Mouse (Mus musculus): ENCODE measurements around the gene Gosr2. TPM values are rescaled to one million over a fixed set of nuclear protein-coding genes. Genes with fewer than 3 reads are reported as not detected.

The Gosr2 gene
- total and polyA plus RNA-seq, 3 experiments: 93.7 to 108 (median 107) TPM

DNA sequence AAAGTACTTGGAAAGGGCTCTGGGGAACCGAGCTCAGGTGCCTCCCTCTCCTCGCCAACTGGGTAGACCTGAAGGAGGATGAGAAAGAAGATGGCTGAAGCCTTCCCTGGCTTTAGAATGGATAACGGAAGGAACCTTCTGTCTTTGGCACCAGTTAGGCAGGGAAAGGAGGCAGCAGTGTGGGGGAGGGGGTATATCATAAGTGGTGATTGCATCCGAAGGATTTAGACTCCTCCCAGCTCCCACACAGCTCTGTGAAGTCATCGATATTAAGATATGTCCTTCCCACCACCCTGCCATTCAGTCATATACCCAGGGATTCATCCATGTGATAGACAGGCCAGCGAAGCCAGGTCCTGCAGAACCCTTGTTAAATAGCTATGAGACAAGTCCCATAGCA, 46.3 kb downstream of the Gosr2 start:
- dilution Hi-C loops (cut with MboI; ENCODE audit: extremely low pct_ligation_motif_present, extremely low pct_unique_long_range_greater_than_20kb, low sequenced_read_pairs): no loop called here
- peaks cover 92% of the 10 kb centered on the region for H3K27me3 ChIP-seq (replicated peaks)

DNA sequence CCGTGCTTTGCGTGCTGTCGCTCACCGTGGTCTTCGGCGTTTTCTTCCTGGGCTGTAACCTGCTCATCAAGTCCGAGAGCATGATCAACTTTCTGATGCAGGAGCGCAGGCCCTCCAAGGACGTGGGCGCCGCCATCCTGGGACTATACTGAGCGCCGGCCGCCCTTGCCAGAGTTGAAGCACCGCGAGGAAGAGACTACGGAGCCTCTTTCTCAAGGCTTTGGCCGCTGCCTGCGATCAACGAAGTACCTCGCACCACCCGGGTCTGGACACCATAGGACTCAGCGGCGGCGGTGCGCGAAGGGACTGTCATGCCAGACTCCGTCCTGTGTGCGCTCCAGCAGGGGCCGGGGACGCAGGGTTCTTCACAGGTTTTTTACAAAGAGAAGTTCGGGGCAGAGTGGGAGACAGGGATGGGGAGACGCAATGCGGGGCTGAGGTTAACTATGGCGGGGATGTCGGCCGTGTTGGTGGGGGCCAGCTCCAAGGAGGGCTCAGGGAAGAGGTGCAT, 47.7 kb downstream of the Gosr2 start:
- Histone ChIP-seq H3K4me2 (ENCODE audit: insufficient read depth, low read depth, poor library complexity, severe bottlenecking) (no peak overlapping the region), H3K9me3 (replicated peaks; ENCODE audit: low read length) (peaks cover 3% of the 10 kb centered on the region), H3K9ac (ENCODE audit: insufficient read depth, low read depth) (no peak overlapping the region), H3K27ac (ENCODE audit: insufficient read depth, low read depth) (no peak overlapping the region), H3K27me3 (replicated peaks) (peaks cover 92% of the 10 kb centered on the region), H3K36me3 (replicated peaks in 1 of 2; ENCODE audit: control insufficient read depth in 1 of 2, insufficient read depth in 1 of 2, low read length in 1 of 2) (no peaks in the 10 kb centered on the region), H3K4me1 (ENCODE audit: control insufficient read depth in 1 of 2, insufficient read depth in 2 of 2) (peaks cover 6 to 14% of the 10 kb centered on the region in 2 experiments; a peak in 3 of 4 replicates), H3K4me3 (replicated peaks in 1 of 3; ENCODE audit: low read depth in 2 of 3, low read length in 2 of 3, poor library complexity in 1 of 3) (no peak overlapping the region), H3K79me2 (replicated peaks; ENCODE audit: control insufficient read depth, extremely low read depth, insufficient read depth, poor library complexity, severe bottlenecking) (no peaks in the 10 kb centered on the region)
- TF ChIP-seq RCOR1 (conservative IDR thresholded peaks at IDR 0.05; ENCODE audit: low read depth, low read length) (no peak), MYC (IDR thresholded peaks at IDR 0.05; ENCODE audit: low read depth, low read length) (no peak), MAZ (IDR thresholded peaks at IDR 0.05; ENCODE audit: low read depth, low read length) (no peak), POLR2A (IDR thresholded peaks at IDR 0.05; ENCODE audit: low read depth, low read length) (no peak)
- DNase-seq (ENCODE audit: extremely low read depth): no peak
- dilution Hi-C loops (cut with MboI; ENCODE audit: extremely low pct_ligation_motif_present, extremely low pct_unique_long_range_greater_than_20kb, low sequenced_read_pairs) (no loop called here), in situ Hi-C loops (cut with MboI; ENCODE audit: low pct_ligation_motif_present, low pct_unique_long_range_greater_than_20kb, low sequenced_read_pairs) (loop anchor here (10.0 kb wide), 1 partner anchor 105 kb away; no protein-coding TSS in a partner anchor)

More for the DNA sequence above, 46.3 kb downstream of the Gosr2 start:
- H3K79me2 ChIP-seq (replicated peaks; ENCODE audit: control insufficient read depth, extremely low read depth, insufficient read depth, poor library complexity, severe bottlenecking): no peaks in the 10 kb centered on the region
- no peak overlapping the region for H3K4me2 ChIP-seq (ENCODE audit: insufficient read depth, low read depth, poor library complexity, severe bottlenecking)
- H3K36me3 ChIP-seq (replicated peaks in 1 of 2; ENCODE audit: control insufficient read depth in 1 of 2, insufficient read depth in 1 of 2, low read length in 1 of 2): no peaks in the 10 kb centered on the region
- H3K27ac ChIP-seq (ENCODE audit: insufficient read depth, low read depth): no peak overlapping the region
- no peak for DNase-seq (ENCODE audit: extremely low read depth)
- H3K9me3 ChIP-seq (replicated peaks; ENCODE audit: low read length): peaks cover 3% of the 10 kb centered on the region
- H3K4me3 ChIP-seq (replicated peaks in 1 of 3; ENCODE audit: low read depth in 2 of 3, low read length in 2 of 3, poor library complexity in 1 of 3): no peak overlapping the region
- TF ChIP-seq BHLHE40 (IDR thresholded peaks at IDR 0.05; ENCODE audit: low read depth, low read length) (no peak), ZKSCAN1 (IDR thresholded peaks at IDR 0.05; ENCODE audit: borderline replicate concordance, low read depth, low read length) (no peak), SIN3A (IDR thresholded peaks at IDR 0.05; ENCODE audit: low read length) (no peak), NRF1 (IDR thresholded peaks at IDR 0.05; ENCODE audit: low read depth, low read length) (no peak), E2F4 (IDR thresholded peaks at IDR 0.05; ENCODE audit: insufficient replicate concordance, low read depth, low read length) (no peak)
- H3K9ac ChIP-seq (ENCODE audit: insufficient read depth, low read depth): no peak overlapping the region
- in situ Hi-C loops (cut with MboI; ENCODE audit: low pct_ligation_motif_present, low pct_unique_long_range_greater_than_20kb, low sequenced_read_pairs): no loop called here
- peaks cover 2 to 3% of the 10 kb centered on the region in 2 experiments; a peak in 3 of 4 replicates for H3K4me1 ChIP-seq (ENCODE audit: control insufficient read depth in 1 of 2, insufficient read depth in 2 of 2)

DNA sequence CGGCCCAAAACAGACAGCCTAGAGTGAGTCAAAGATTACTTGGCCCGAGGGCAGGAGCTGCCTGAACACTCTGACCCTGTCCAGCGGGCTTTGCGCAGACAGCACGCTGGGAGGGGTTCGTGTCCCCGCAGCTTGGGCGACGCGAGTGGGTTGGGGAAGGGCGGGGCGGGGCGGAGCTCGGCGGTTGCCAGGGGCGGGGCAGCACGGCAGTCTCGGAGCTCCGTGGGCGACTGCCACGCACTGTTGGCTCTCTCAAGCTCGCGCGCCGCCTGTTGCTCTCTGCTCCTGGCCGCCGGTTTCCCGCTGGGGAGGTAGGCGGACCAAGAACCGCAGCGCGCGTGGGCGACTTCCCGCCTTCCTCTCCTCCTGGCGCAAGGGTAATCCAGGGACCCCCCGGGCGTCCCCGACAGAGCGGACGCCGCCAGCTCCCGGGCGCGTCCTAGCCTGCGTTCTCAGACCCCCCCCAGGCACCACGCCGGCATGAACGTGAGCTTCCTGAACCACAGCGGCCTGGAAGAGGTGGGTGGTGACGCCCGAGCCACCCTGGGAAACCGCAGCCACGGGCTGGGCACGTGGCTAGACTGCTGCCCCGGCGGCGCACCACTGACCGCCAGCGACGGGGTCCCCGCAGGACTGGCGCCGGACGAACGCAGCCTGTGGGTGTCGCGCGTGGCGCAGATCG, 48.3 kb downstream of the Gosr2 start, which contains the start of gene Rprml:
TSS of gene Rprml (plus strand) at position 270 of the 682 bp plus-strand sequence.
- Histone ChIP-seq H3K27me3 (replicated peaks) (peaks cover 87% of the 10 kb centered on the region), H3K27ac (ENCODE audit: insufficient read depth, low read depth) (no peak within 1 kb of the TSS), H3K4me2 (ENCODE audit: insufficient read depth, low read depth, poor library complexity, severe bottlenecking) (no peak within 1 kb of the TSS), H3K4me1 (ENCODE audit: control insufficient read depth in 1 of 2, insufficient read depth in 2 of 2) (peaks cover 6 to 14% of the 10 kb centered on the region in 2 experiments; a peak in 3 of 4 replicates), H3K9ac (ENCODE audit: insufficient read depth, low read depth) (no peak within 1 kb of the TSS), H3K9me3 (replicated peaks; ENCODE audit: low read length) (peaks cover 4% of the 10 kb centered on the region), H3K36me3 (replicated peaks in 1 of 2; ENCODE audit: control insufficient read depth in 1 of 2, insufficient read depth in 1 of 2, low read length in 1 of 2) (no peaks in the 10 kb centered on the region), H3K4me3 (replicated peaks in 1 of 3; ENCODE audit: low read depth in 2 of 3, low read length in 2 of 3, poor library complexity in 1 of 3) (no peak within 1 kb of the TSS), H3K79me2 (replicated peaks; ENCODE audit: control insufficient read depth, extremely low read depth, insufficient read depth, poor library complexity, severe bottlenecking) (no peaks in the 10 kb centered on the region)
- TF ChIP-seq ETS1 (conservative IDR thresholded peaks at IDR 0.05; ENCODE audit: low read depth, low read length) (no peak), UBTF (IDR thresholded peaks at IDR 0.05; ENCODE audit: low read depth, low read length) (no peak), JUN (IDR thresholded peaks at IDR 0.05; ENCODE audit: insufficient read depth, low read depth, low read length) (no peak), ZC3H11A (IDR thresholded peaks at IDR 0.05; ENCODE audit: low read depth, low read length) (no peak), JUND (conservative IDR thresholded peaks at IDR 0.05; ENCODE audit: low read depth, low read length) (no peak), NRF1 (IDR thresholded peaks at IDR 0.05; ENCODE audit: low read depth, low read length) (no peak), ZNF384 (IDR thresholded peaks at IDR 0.05; ENCODE audit: low read depth, low read length) (no peak), EP300 (IDR thresholded peaks at IDR 0.05; ENCODE audit: low read length) (no peak), BHLHE40 (IDR thresholded peaks at IDR 0.05; ENCODE audit: low read depth, low read length) (no peak), ZMIZ1 (IDR thresholded peaks at IDR 0.05; ENCODE audit: low read depth, low read length) (no peak), SMC3 (IDR thresholded peaks at IDR 0.05; ENCODE audit: low read depth, low read length) (no peak), CHD1 (IDR thresholded peaks at IDR 0.05; ENCODE audit: low read depth, low read length) (no peak), SIN3A (IDR thresholded peaks at IDR 0.05; ENCODE audit: low read length) (no peak), E2F4 (IDR thresholded peaks at IDR 0.05; ENCODE audit: insufficient replicate concordance, low read depth, low read length) (no peak), MAZ (IDR thresholded peaks at IDR 0.05; ENCODE audit: low read depth, low read length) (no peak), POLR2AphosphoS2 (IDR thresholded peaks at IDR 0.05; ENCODE audit: low read depth, low read length) (no peak), MYC (IDR thresholded peaks at IDR 0.05; ENCODE audit: low read depth, low read length) (no peak)
- dilution Hi-C loops (cut with MboI; ENCODE audit: extremely low pct_ligation_motif_present, extremely low pct_unique_long_range_greater_than_20kb, low sequenced_read_pairs): no loop called here
- DNase-seq (ENCODE audit: extremely low read depth): no peak
- in situ Hi-C loops (cut with MboI; ENCODE audit: low pct_ligation_motif_present, low pct_unique_long_range_greater_than_20kb, low sequenced_read_pairs): loop anchor here (10.0 kb wide), 1 partner anchor 105 kb away; no protein-coding TSS in a partner anchor

All from CH12.LX (cell line).